Mouse (Mus musculus) heart, embryonic 11.5 days (tissue): ENCODE results near the gene Tstd1. TPM values are rescaled to one million over a fixed set of nuclear protein-coding genes. Genes with fewer than 3 reads are reported as not detected.
A peak's percentile ranks its signal among the peaks of the same experiment; 100 is the strongest.

Experiments used
- ATAC-seq: fragments of 200-750 bp; cut with Nextera tagmentation; replicated peaks from 2 replicates; pipeline ENCODE4 v1.8.0; 2017; ENCODE audit warnings: moderate library complexity; ENCODE audit not compliant: insufficient number of reproducible peaks, low FRiP score, low TSS enrichment
- H3K27ac ChIP-seq: fragments of 300-500 bp; sonication (generic); 2 replicates; pipeline ENCODE4 v1.5.1; 2014; ENCODE audit warnings: mild to moderate bottlenecking, low read depth, low read length
- H3K27me3 ChIP-seq: fragments of 300-500 bp; sonication (generic); 2 replicates; pipeline ENCODE4 v1.6.1; 2014; ENCODE audit warnings: mild to moderate bottlenecking, low read length, mixed read lengths; ENCODE audit not compliant: control insufficient read depth, insufficient read depth
- H3K36me3 ChIP-seq: fragments of 300-500 bp; sonication (generic); 2 replicates; pipeline ENCODE4 v1.6.1; 2014; ENCODE audit warnings: mild to moderate bottlenecking, low read length, moderate library complexity, mixed read lengths; ENCODE audit not compliant: control insufficient read depth, insufficient read depth
- H3K4me1 ChIP-seq: fragments of 300-500 bp; sonication (generic); 2 replicates; pipeline ENCODE4 v1.6.1; 2014; ENCODE audit warnings: low read length; ENCODE audit not compliant: control insufficient read depth, insufficient read depth
- H3K4me2 ChIP-seq: fragments of 300-500 bp; sonication (generic); 2 replicates; pipeline ENCODE4 v1.6.1; 2014; ENCODE audit warnings: mild to moderate bottlenecking, moderate library complexity
- H3K4me3 ChIP-seq: fragments of 300-500 bp; sonication (generic); 2 replicates; pipeline ENCODE4 v1.5.1; 2014; ENCODE audit warnings: low read depth, low read length
- H3K9ac ChIP-seq: fragments of 300-500 bp; sonication (generic); 2 replicates; pipeline ENCODE4 v1.6.1; 2014; ENCODE audit warnings: mild to moderate bottlenecking, low read depth, low read length, moderate library complexity
- H3K9me3 ChIP-seq: fragments of 300-500 bp; sonication (generic); replicated peaks from 2 replicates; pipeline ENCODE4 v1.6.1; 2016; ENCODE audit warnings: low read length; ENCODE audit not compliant: control insufficient read depth
- WGBS: fragments of 180-500 bp; shearing (Covaris S2); extraction: QIAGEN DNeasy Blood & Tissue Kit; methylation state at CpG from one replicate; pipeline ENCODE4 v1.1.7; 2014; ENCODE audit not compliant: insufficient replicate concordance; 5-methylcytosine and 5-hydroxymethylcytosine counted together
- polyA plus RNA-seq: library from polyadenylated mRNA; unstranded; fragments of >200 nt; fragmentation: Nextera tagmentation; extraction: Ambion mirVana; gene quantifications from 2 replicates; pipeline ENCODE4 v1.2.1, GENCODE M21; 2014

Tstd1 gene
- polyA plus RNA-seq, 1 experiment from 2014 or later: 1.7 TPM

GRCm38 (mm10) chr1:171452522-171452921, 33.9 kb downstream of the Tstd1 start:
- Histone ChIP-seq H3K27ac (no peak overlapping the region), H3K4me2 (no peak overlapping the region), H3K9ac (no peak overlapping the region), H3K4me1 (peaks cover 9% of the 10 kb centered on the region), H3K27me3 (no peaks in the 10 kb centered on the region), H3K9me3 (no peaks in the 10 kb centered on the region), H3K36me3 (no peaks in the 10 kb centered on the region), H3K4me3 (no peak overlapping the region)
- WGBS: 59% methylated on average over 5 of the region's 5 CpGs
- no peak for ATAC-seq

DNA sequence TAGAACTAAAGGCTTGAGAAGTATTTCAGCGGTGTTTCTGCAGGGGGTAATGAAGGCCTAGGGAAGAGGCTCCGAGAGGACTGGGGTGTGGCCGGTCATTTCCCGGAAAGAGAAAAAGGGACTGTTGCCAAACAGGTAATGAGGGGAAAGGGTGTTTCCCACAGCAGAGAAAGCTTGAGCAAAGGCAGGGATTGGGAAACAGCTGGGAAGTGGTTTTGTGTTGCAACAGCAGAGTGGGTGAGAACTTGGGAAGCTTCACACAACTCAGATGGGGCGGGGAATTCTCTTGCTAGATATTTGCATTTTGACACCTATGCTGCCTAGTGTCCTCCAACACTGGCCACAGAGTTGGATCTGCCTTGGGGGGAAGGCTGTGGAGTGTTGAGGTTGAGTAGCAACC, 34.3 kb downstream of the Tstd1 start:
- Histone ChIP-seq H3K36me3 (no peaks in the 10 kb centered on the region), H3K27ac (no peak overlapping the region), H3K9me3 (no peaks in the 10 kb centered on the region), H3K27me3 (no peaks in the 10 kb centered on the region), H3K4me2 (no peak overlapping the region), H3K4me3 (no peak overlapping the region), H3K4me1 (peaks cover 5% of the 10 kb centered on the region; the same call in 1 of the 2 replicates), H3K9ac (no peak overlapping the region)
- WGBS: 75% methylated on average over 5 of the region's 5 CpGs
- ATAC-seq: no peak

DNA sequence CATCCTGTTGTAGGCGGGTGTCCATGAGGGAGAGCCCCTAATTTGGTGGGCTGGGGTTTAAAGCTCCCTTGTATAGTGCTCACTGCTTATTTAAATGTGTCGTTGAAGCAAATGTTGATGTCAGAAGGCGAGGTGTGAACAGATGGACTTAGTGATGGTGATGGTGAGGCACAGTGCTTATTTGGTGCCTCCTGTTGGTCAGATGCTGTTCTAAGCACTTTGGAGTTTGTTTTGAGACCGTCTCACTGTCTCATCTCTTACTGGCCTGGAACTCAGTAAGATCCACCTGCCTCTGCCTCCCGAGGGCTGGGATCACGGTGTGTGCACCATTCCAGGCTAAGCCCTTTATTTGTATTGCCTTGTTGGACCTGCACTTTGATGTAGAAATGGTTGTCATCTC, 36.3 kb downstream of the Tstd1 start:
- Histone ChIP-seq H3K9ac (no peak overlapping the region), H3K4me1 (peaks cover 7% of the 10 kb centered on the region), H3K4me2 (no peak overlapping the region), H3K27ac (no peak overlapping the region), H3K9me3 (no peaks in the 10 kb centered on the region), H3K27me3 (no peaks in the 10 kb centered on the region), H3K4me3 (no peak overlapping the region), H3K36me3 (no peaks in the 10 kb centered on the region)
- ATAC-seq: no peak
- 71% methylated on average over 6 of the region's 6 CpGs for WGBS

GRCm38 (mm10) chr1:171457568-171457967, 38.9 kb downstream of the Tstd1 start:
- no peak overlapping the region for H3K27ac ChIP-seq

DNA sequence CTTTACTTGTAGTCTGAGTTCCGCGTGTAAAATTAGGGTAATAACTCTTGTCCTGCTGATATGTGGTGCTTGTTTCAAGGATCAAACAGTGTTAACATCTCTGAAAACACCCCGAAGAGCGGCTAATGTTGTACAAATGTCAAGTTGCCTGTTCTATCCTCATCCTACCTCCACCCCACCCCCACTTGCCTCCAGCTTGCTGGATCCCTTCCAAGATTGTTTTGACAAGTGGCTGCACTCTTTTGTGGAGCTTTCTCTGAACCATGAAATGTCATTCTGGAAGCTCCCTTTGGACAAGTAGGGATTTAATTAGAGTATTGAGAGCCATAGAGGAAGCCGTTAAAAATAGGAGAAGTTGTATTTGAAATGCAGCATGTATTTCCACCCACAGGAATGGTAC, 41.1 kb downstream of the Tstd1 start:
- Histone ChIP-seq H3K4me2 (0 out of 2 replicates have a peak overlapping the region, but pooled peaks have one; percentile 6), H3K36me3 (peaks cover 23% of the 10 kb centered on the region), H3K27ac (no peak overlapping the region), H3K4me1 (peaks cover 5% of the 10 kb centered on the region), H3K9ac (no peak overlapping the region), H3K9me3 (no peaks in the 10 kb centered on the region), H3K4me3 (no peak overlapping the region), H3K27me3 (no peaks in the 10 kb centered on the region)
- WGBS: 65% methylated on average over 5 of the region's 5 CpGs
- ATAC-seq: no peak

More at GRCm38 (mm10) chr1:171457568-171457967, 38.9 kb downstream of the Tstd1 start:
- Histone ChIP-seq H3K9me3 (no peaks in the 10 kb centered on the region), H3K27me3 (no peaks in the 10 kb centered on the region), H3K4me3 (no peak overlapping the region), H3K4me1 (peaks cover 5% of the 10 kb centered on the region), H3K4me2 (no peak overlapping the region), H3K36me3 (peaks cover 10% of the 10 kb centered on the region), H3K9ac (no peak overlapping the region)
- WGBS: 92% methylated on average over 1 of the region's 1 CpGs
- no peak for ATAC-seq

DNA sequence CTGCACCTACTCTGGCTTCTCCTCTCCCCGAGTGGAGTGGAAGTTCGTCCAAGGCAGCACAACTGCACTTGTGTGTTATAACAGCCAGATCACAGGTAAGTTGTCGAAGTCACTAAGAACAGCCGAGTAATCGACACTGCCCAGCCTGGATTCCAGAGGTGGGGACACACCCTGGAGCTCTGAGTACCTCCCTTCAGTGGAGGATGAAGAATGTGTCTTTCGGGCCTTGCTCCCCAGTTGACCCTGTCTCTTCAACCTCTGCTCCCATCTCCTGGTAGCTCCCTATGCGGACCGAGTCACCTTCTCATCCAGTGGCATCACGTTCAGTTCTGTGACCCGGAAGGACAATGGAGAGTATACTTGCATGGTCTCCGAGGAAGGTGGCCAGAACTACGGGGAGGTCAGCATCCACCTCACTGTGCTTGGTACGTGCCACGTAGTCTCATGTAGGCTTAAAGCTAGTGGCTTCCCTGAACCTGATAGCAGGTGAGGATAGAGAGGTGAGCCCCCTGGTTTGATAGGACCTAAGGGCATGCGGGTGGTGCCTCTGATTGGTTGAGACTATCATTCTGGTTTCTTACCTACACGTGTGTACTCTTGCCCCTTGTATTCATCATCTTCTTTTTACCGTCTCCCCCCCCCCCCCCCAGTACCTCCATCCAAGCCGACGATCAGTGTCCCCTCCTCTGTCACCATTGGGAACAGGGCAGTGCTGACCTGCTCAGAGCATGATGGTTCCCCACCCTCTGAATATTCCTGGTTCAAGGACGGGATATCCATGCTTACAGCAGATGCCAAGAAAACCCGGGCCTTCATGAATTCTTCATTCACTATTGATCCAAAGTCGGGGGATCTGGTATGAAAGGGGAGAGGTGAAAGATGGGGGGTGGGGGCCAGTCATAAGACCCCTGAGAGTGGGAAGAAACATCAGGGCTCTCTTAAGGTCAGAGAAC, 42.2 kb downstream of the Tstd1 start:
- Histone ChIP-seq H3K36me3 (peaks cover 23% of the 10 kb centered on the region), H3K27me3 (no peaks in the 10 kb centered on the region), H3K9me3 (no peaks in the 10 kb centered on the region), H3K4me3 (no peak overlapping the region), H3K27ac (no peak overlapping the region), H3K4me1 (peaks cover 5% of the 10 kb centered on the region), H3K9ac (no peak overlapping the region), H3K4me2 (no peak overlapping the region)
- 88% methylated on average over 22 of the region's 22 CpGs for WGBS
- ATAC-seq: no peak

GRCm38 (mm10) chr1:171463133-171463532, 44.5 kb downstream of the Tstd1 start:
- WGBS: 89% methylated on average over 3 of the region's 3 CpGs

GRCm38 (mm10) chr1:171465749-171466412, 47.2 kb downstream of the Tstd1 start:
- Histone ChIP-seq H3K27me3 (no peaks in the 10 kb centered on the region), H3K27ac (no peak overlapping the region), H3K9ac (no peak overlapping the region), H3K4me3 (no peak overlapping the region), H3K36me3 (peaks cover 23% of the 10 kb centered on the region), H3K4me1 (peaks cover 7% of the 10 kb centered on the region; the same call in 1 of the 2 replicates), H3K9me3 (no peaks in the 10 kb centered on the region), H3K4me2 (no peak overlapping the region)
- 90% methylated on average over 5 of the region's 5 CpGs for WGBS
- no peak for ATAC-seq

More at GRCm38 (mm10) chr1:171463133-171463532, 44.5 kb downstream of the Tstd1 start:
- H3K27ac ChIP-seq: no peak overlapping the region
- no peak overlapping the region for H3K4me3 ChIP-seq
- H3K9me3 ChIP-seq: no peaks in the 10 kb centered on the region
- H3K27me3 ChIP-seq: no peaks in the 10 kb centered on the region
- H3K4me2 ChIP-seq: no peak overlapping the region
- no peak overlapping the region for H3K9ac ChIP-seq
- no peak for ATAC-seq
- H3K4me1 ChIP-seq: peaks cover 5% of the 10 kb centered on the region
- H3K36me3 ChIP-seq: peaks cover 23% of the 10 kb centered on the region
